Mouse (Mus musculus) left cerebral cortex, postnatal 10 days (tissue): ENCODE measurements at regions not wholly inside any gene's neighbourhood (a gene's known extent, or its start where the extent isn't known, plus 50 kb on each side); places are given as distances from the start of the nearest gene placed in this dataset.

Experiments
- DNase-seq, 2 experiments: peaks; one replicate each; pipeline ENCODE4 v3.0.0; 2021 to 2022; ENCODE audit warnings: low spot score in 2 of 2, mixed read lengths in 1 of 2; ENCODE audit errors: extremely low spot score in 1 of 2
- intact Hi-C: fragments of 180-260 bp; cut with DNase I; formaldehyde crosslinking; loops from one replicate; pipeline ENCODE4 v1.15.1; 2025

DNA sequence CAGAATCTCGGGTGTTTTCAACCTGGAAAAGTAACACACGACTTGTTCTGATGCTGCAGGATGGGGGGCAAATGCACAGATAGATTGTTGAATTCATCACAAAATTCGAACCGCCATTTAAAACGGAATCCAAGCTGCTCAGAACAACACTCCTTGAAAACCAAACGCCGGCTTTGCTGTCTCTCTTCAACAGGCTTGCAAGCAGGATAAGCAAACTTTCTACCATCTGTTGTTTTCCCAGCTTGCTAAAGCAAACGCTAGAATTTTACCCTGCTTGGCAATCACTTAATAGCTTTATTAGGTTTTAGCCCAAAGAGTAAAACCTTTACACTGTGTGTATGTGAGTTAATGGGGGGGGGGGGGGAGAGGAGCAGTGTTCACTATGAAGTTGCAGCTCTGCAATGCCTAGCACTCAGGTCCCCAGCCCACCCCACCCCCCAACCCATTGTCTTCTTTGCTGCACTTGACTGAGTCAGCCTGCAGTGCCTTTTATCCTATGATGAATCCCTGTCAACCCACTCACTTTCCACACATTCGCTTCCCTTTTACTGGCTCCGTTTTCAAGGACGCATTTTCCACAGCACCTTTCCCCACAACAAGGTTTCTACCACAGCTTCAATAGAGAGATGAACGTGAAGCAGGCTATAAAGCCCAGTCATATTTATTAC lies 190.1 kb upstream of the Fat1 start:
- intact Hi-C loops = no loop called here
- peak in 1 of 2 experiments; percentile 10 for DNase-seq

DNA sequence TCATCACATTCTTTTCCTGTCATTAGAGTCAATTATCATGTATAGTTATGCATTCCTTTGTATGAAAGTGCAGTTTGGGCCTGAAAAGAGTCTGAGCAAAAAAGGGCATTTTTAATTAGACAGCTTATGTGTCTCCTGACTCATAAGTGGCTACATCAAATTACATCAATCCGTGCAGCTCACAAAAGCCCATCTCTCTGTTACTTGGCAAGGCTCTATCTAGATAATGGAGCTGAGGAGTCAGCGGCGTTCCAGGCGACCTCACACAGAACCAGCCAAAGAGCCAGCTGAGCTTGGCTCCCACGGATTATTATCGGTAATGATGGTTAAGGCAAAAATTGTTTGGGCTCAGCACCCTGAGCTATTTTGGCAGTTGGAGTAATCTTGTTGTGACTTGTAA lies 176.5 kb upstream of the Fat1 start:
- intact Hi-C loops = no loop called here
- DNase-seq = no peak

DNA sequence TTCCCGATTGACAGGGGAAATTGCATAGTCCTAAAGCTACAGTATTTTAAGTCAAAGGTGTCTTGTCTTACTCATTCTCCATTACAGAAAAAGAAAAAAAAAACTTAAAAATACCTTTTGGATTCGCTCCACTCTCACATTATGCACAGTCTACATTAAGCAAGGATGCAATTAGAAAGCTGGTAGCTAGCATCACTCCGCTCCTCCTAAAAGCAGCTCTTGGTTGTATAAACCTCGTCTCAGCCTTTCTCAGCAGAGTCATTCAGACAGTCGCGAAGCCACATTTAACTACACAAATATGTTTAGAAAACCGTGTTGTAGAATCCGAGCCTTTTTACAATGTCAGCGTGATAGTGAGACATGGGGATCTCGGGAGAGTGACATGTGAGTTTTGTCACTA lies 172.5 kb upstream of the Fat1 start:
- intact Hi-C loops = no loop called here
- peak in 1 of 2 experiments; percentile 4 for DNase-seq

DNA sequence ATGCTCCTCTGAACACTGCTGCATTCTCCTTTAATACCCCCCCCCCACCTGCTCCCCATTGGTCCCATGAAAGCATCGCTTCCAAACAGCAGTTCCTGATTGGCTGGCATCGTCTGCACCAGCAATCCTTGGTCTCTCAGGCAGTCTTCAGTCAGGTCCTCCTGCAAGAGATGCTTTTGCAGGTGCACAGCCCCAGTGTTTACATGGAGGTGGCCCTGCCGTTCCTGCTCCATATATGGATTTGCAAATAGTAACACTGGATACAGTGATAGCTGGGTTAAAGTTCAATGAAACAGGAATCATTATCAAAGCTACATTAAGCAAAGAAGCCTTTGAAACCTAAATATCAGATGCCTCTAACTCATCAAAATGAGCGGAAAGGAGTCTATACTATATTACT lies 170.1 kb upstream of the Fat1 start:
- intact Hi-C loops = no loop called here
- DNase-seq = no peak

DNA sequence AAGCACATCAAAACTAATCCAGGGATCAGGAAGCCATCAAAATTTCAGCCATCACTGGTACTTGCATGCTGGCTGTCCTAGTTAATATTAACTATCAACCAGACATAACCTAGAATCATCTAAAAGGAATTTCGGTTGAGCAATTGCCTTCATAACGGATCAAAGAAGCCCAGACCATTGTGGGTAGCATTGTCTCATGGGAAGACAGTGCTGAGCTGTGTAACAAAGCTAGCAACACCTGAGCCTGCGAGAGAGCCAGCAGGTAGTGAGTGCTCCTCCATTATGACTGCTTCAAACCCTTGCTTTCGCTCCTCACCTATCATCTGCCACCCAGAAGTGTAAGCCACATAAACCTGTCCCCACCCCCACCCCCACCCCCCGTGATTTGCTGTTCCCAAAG lies 169.6 kb upstream of the Fat1 start:
- intact Hi-C loops = no loop called here
- DNase-seq = no peak

DNA sequence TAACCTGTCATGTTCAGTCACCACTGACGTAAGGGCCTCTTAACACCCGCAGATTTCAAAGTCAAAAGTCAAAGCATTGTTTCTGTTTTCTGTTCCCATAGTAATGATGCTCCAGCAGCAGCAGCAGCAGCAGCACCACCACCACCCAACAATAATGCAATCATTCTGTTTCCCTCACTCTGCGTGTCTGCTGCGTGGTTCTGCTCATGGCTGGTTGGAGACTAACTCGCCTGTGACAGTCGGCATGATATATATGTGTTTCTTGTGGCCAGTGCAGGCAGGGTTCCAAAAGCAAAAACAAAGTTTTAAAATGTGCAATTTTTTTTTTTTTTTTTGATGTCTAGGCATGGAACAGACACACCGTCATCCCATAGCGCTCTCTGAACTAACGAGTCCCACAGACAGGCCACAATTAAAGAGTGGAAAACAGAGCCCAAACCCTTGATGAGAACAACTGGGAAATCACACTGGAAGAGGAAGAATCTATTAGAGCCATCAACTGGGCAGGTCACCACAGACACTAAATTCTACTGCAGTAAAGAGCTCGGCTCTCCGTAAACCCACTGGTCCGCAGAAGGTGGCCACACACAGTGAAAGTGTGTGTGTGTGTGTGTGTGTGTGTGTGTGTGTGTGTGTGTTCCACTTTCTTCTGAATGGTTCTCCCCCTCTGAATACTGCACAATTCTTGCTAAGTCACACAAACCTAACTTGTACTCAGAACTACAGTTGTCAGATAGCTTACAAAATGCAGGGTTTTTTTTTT lies 169.0 kb upstream of the Fat1 start:
- intact Hi-C loops = no loop called here
- DNase-seq = no peak

DNA sequence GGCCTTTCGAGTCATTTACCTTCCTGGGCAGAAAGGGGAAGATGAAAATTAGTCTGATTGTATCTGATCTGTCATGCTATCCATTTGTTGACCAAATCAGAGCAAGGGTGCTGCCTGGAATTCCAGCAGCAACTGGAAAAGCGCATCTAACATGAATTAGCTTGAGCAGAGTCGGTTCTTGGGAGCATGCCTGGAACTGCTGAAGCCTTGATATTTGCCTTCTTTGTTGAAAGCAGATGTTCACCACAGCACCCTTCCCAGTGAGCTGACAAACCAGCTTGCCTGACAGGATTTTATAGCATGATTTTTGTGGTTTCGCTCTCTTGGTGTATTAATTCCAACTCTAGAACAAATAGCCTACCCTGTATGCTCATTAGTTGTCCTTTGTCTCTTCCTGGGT lies 168.0 kb upstream of the Fat1 start:
- intact Hi-C loops = no loop called here

DNA sequence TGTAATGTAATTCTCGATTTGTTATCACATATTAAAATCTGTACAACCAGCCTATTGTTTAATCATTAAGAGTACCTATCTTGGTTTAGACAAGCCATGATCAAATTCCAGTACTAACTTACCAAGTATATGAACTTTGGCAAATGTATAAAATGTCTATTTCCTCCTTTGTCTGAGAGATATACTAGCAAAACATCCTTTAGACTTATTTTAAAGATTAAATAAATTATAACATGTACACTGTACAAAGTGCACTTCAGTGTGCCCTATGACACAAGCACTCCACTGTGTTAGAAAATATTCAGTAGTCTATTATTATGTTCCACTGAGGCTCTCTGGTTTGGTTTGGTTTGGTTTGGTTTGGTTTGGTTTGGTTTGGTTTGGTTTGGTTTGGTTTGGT lies 156.0 kb upstream of the Fat1 start:
- no peak for DNase-seq
- intact Hi-C loops = no loop called here

More for the DNA sequence above, 168.0 kb upstream of the Fat1 start:
- DNase-seq = no peak

GRCm38 (mm10) chr8:44782421-44782820 lies 152.8 kb upstream of the Fat1 start:
- no peak for DNase-seq
- intact Hi-C loops = no loop called here

DNA sequence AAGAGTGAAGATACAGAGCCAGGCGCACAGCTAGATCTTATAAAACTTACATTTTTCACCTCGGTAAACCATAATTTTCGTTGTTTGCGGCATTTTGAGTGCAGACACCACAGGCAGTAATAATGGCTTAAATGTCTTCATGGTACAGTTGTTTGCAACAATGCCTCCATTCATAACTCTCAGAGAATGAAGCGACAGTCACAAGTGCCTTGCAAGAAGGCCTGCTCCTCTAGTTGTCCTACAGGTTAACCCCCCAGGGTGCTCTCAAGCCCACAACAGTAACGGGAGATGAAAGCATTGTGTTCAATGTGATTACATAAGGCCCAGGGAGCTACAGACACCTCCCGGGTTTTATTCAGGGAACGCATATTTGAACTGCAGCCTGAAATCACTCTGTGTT lies 150.1 kb upstream of the Fat1 start:
- intact Hi-C loops = no loop called here
- DNase-seq = no peak

DNA sequence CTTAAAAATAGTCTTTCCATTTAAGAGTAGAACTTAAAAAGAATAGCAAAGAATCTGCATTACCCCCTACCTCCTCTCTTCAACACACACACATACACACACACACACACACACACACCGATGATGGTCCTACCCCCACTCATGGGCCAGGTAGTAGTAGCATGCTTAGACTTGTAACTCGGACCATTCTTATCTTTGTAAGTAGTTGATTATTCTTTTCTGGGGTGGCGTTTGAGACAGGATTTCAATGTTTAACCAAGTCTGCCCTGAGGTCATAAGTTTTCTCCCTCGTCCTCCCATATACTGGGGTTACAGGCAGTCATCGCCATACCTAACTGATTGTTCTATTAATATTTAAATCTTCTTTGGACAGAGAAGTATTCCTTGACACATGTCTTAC lies 148.5 kb upstream of the Fat1 start:
- intact Hi-C loops = no loop called here
- no peak for DNase-seq

DNA sequence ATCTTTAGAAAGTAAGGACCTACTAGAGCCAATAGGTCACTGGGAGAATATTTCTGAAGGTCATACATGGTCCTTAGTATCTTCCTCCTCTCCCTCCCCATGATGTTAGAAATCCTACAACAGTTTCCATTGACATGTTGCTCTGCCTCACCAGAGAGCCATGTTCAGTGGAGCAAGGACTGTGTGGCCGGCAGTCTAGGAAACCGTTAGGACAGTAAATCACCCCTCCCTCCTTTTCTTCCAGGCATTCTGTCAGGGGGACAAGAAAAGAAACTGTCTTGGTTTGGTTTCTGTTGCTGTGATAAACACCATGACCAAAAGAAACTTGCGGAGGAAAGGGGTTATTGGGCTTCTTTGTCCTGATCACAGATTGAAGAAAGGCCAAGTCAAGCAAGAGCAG lies 147.0 kb upstream of the Fat1 start:
- no peak for DNase-seq
- intact Hi-C loops = no loop called here

GRCm38 (mm10) chr8:44799513-44799912 lies 135.7 kb upstream of the Fat1 start:
- intact Hi-C loops = no loop called here
- no peak for DNase-seq

- DNase-seq = no peak
- intact Hi-C loops = no loop called here
Observed at GRCm38 (mm10) chr8:44800827-44801273, 134.4 kb upstream of the Fat1 start.

DNA sequence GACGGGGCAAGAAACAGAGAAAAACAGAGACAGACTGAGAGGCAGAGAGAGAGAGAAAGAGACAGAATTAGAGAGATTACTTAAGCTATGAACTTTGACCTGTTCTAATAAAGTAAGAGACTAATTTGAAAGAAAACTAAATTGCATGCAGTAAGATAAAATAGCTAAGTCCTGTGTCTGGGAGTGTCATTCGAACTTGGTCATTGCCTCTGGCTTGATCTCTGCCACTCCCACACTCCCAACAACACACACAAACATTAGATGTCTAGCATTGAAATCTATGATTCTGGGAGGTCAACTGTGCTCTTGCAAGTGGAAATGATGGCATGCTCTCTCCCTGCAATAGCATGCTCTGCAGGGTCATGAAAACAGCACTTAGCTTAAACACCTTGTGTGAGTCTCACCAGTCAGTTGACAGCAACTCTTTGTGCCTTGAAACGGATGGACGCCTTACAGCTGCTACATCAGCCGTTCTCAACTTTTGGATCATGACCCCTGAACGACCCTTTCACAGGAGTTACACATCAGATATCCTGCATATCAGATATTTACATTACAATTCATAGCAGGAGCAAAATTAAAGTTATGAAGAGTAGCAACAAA lies 133.5 kb upstream of the Fat1 start:
- DNase-seq = no peak
- intact Hi-C loops = no loop called here

DNA sequence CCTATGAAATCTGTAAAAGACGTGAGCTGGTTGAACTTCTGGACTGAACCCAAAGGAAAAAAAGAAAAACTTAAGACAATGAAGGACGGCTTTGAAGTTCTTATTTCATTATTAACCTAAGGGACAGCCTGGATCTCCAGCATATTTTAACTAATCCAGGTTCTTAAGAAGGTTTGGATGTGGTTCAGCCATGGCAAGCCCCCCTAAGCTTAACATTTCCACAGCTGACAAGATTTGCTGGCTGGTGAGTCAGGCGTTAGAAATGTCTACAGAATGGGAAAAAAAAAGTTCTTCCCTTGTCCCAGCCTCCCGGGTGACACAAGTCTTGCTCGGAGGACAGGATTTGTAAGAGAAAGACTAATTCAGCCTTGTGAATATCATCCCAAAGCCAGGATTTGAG lies 132.9 kb upstream of the Fat1 start:
- DNase-seq = no peak
- intact Hi-C loops = no loop called here

- intact Hi-C loops = no loop called here
- no peak for DNase-seq
Observed at GRCm38 (mm10) chr8:44804414-44805178, 130.7 kb upstream of the Fat1 start.

- DNase-seq = no peak
- intact Hi-C loops = no loop called here
Observed at GRCm38 (mm10) chr8:44805179-44805815, 129.9 kb upstream of the Fat1 start.

GRCm38 (mm10) chr8:44812360-44812759 lies 122.9 kb upstream of the Fat1 start:
- intact Hi-C loops = no loop called here
- DNase-seq = no peak
